Mouse (Mus musculus) CH12.LX (cell line): ENCODE measurements around the gene Zswim3. TPM values are rescaled to one million over a fixed set of nuclear protein-coding genes. Genes with fewer than 3 reads are reported as not detected.

ENCODE experiments used
- DNase-seq: peaks from one replicate; pipeline ENCODE4 v3.0.0-alpha.2; 2013; ENCODE audit errors: extremely low read depth
- H3K27ac ChIP-seq: 2 replicates; pipeline ENCODE4 v1.5.1; 2012; ENCODE audit warnings: low read depth, mild to moderate bottlenecking, control low read depth, moderate library complexity; ENCODE audit not compliant: insufficient read depth
- H3K27me3 ChIP-seq: replicated peaks from 2 replicates; pipeline ENCODE3; 2012; ENCODE audit warnings: inconsistent platforms
- H3K36me3 ChIP-seq, 2 experiments: replicated peaks in 1 of 2; 2 replicates each; pipeline versions ENCODE3 to v1.6.1; 2012; ENCODE audit warnings: inconsistent platforms in 1 of 2, low read length in 1 of 2, mild to moderate bottlenecking in 1 of 2, mixed read lengths in 1 of 2, moderate library complexity in 1 of 2; ENCODE audit not compliant: control insufficient read depth in 1 of 2, insufficient read depth in 1 of 2
- H3K4me1 ChIP-seq, 2 experiments: 2 replicates each; pipeline ENCODE4 v1.6.1; 2012; ENCODE audit warnings: inconsistent platforms in 1 of 2, moderate library complexity in 1 of 2; ENCODE audit not compliant: insufficient read depth in 2 of 2, control insufficient read depth in 1 of 2
- H3K4me2 ChIP-seq: 2 replicates; pipeline ENCODE4 v1.6.1; 2012; ENCODE audit warnings: low read depth, mild to moderate bottlenecking, control low read depth; ENCODE audit not compliant: poor library complexity, insufficient read depth, severe bottlenecking
- H3K4me3 ChIP-seq, 3 experiments: fragments of 150-350 bp in 1 of 3; sonication (generic) in 1 of 3; replicated peaks in 1 of 3; 2 replicates each; pipeline versions ENCODE3 to v1.5.1; 2011 to 2012; ENCODE audit warnings: low read depth in 2 of 3, low read length in 2 of 3, mild to moderate bottlenecking in 2 of 3, moderate library complexity in 2 of 3, control low read depth in 1 of 3, improper control_type of control experiment in 1 of 3, inconsistent platforms in 1 of 3, mixed read lengths in 1 of 3; ENCODE audit not compliant: poor library complexity in 1 of 3
- H3K79me2 ChIP-seq: replicated peaks from 2 replicates; pipeline ENCODE4 v1.6.1; 2012; ENCODE audit warnings: mild to moderate bottlenecking, moderate library complexity; ENCODE audit not compliant: control insufficient read depth, poor library complexity, insufficient read depth, severe bottlenecking; ENCODE audit errors: extremely low read depth
- H3K9ac ChIP-seq: 2 replicates; pipeline ENCODE4 v1.6.1; 2012; ENCODE audit warnings: low read depth, mild to moderate bottlenecking, control low read depth, moderate library complexity; ENCODE audit not compliant: insufficient read depth
- H3K9me3 ChIP-seq: replicated peaks from 2 replicates; pipeline ENCODE3; 2012; ENCODE audit warnings: low read length, inconsistent platforms, mixed read lengths
- CTCF ChIP-seq, 2 experiments: IDR thresholded peaks in 1 of 2; conservative IDR thresholded peaks in 1 of 2; 2 replicates each; pipeline ENCODE4 v1.5.1; 2011 to 2012; ENCODE audit warnings: low read depth in 2 of 2, low read length in 2 of 2, improper control_type of control experiment in 1 of 2, inconsistent platforms in 1 of 2, mild to moderate bottlenecking in 1 of 2, moderate library complexity in 1 of 2
- GABPA ChIP-seq: IDR thresholded peaks from 2 replicates; pipeline ENCODE4 v1.6.1; 2012; ENCODE audit warnings: low read depth, low read length, improper control_type of control experiment, inconsistent platforms; ENCODE audit not compliant: insufficient replicate concordance
- KAT2A ChIP-seq: IDR thresholded peaks from 2 replicates; pipeline ENCODE4 v1.6.1; 2012; ENCODE audit warnings: low read length, improper control_type of control experiment, inconsistent platforms; ENCODE audit not compliant: insufficient replicate concordance
- MAX ChIP-seq: IDR thresholded peaks from 2 replicates; pipeline ENCODE4 v1.6.1; 2011; ENCODE audit warnings: low read length, improper control_type of control experiment
- MXI1 ChIP-seq: IDR thresholded peaks from 2 replicates; pipeline ENCODE4 v1.6.1; 2011; ENCODE audit warnings: mild to moderate bottlenecking, low read depth, low read length, improper control_type of control experiment
- MYC ChIP-seq: IDR thresholded peaks from 2 replicates; pipeline ENCODE4 v1.6.1; 2011; ENCODE audit warnings: low read depth, mild to moderate bottlenecking, improper control_type of control experiment, low read length
- NRF1 ChIP-seq: IDR thresholded peaks from 2 replicates; pipeline ENCODE4 v1.6.1; 2014; ENCODE audit warnings: low read depth, mild to moderate bottlenecking, inconsistent platforms, low read length, improper control_type of control experiment, moderate library complexity
- POLR2AphosphoS2 ChIP-seq: IDR thresholded peaks from 2 replicates; pipeline ENCODE4 v1.6.1; 2011; ENCODE audit warnings: low read depth, low read length, improper control_type of control experiment
- RAD21 ChIP-seq: IDR thresholded peaks from 2 replicates; pipeline ENCODE4 v1.6.1; 2011; ENCODE audit warnings: low read depth, mild to moderate bottlenecking, low read length, improper control_type of control experiment, moderate library complexity
- SMC3 ChIP-seq: IDR thresholded peaks from 2 replicates; pipeline ENCODE4 v1.6.1; 2011; ENCODE audit warnings: low read depth, low read length, improper control_type of control experiment
- TBP ChIP-seq: conservative IDR thresholded peaks from 2 replicates; pipeline ENCODE4 v1.6.1; 2011; ENCODE audit warnings: low read depth, low read length, improper control_type of control experiment
- dilution Hi-C: fragments of 300-500 bp; cut with MboI; formaldehyde crosslinking; loops from 2 replicates; pipeline ENCODE4 v1.14.3; 2020; ENCODE audit warnings: low sequenced_read_pairs; ENCODE audit not compliant: extremely low pct_unique_long_range_greater_than_20kb, extremely low pct_ligation_motif_present
- in situ Hi-C: fragments of 300-500 bp; cut with MboI; formaldehyde crosslinking; loops from 3 replicates; pipeline ENCODE4 v1.14.3; 2019; ENCODE audit warnings: low sequenced_read_pairs, low pct_ligation_motif_present, low pct_unique_long_range_greater_than_20kb, mixed read lengths
- polyA plus RNA-seq: library from polyadenylated mRNA; unstranded; fragments of >175 nt; gene quantifications from 2 replicates; pipeline ENCODE4 v1.2.1, GENCODE M21; 2012; ENCODE audit warnings: low read depth; ENCODE audit not compliant: insufficient read length
- total RNA-seq, 2 experiments: library from RNA; depleted of rRNA; stranded (reverse); fragments of 300-350 nt in 1 of 2; fragments of >200 nt in 1 of 2; gene quantifications; 2 replicates each; pipeline ENCODE4 v1.2.3; 2012 to 2014

Zswim3 gene
- total and polyA plus RNA-seq, 3 experiments: 2.3 to 3.5 (median 2.5) TPM

GRCm38 (mm10) chr2:164783926-164784581, 20.8 kb upstream of the Zswim3 start:
- H3K4me2 ChIP-seq: no peak overlapping the region
- no peak overlapping the region for H3K27ac ChIP-seq
- H3K27me3 ChIP-seq: peaks cover 43% of the 10 kb centered on the region
- peak; percentile 55 for DNase-seq
- H3K4me1 ChIP-seq: peaks cover 7 to 17% of the 10 kb centered on the region in 2 experiments
- H3K79me2 ChIP-seq: no peaks in the 10 kb centered on the region
- H3K36me3 ChIP-seq: peaks cover 0 to 11% of the 10 kb centered on the region in 2 experiments
- TF ChIP-seq POLR2AphosphoS2 (no peak), NRF1 (no peak), RAD21 (peak; percentile 36), SMC3 (peak; percentile 34; the same call in 1 of the 2 replicates), MXI1 (no peak), KAT2A (no peak), CTCF (conservative IDR thresholded peaks at IDR 0.05 in 1 of 2, IDR thresholded peaks at IDR 0.05 in 1 of 2; ENCODE audit: low read depth in 2 of 2, low read length in 2 of 2) (peak in 1 of 2 experiments; percentile 66; a peak in 3 of 4 replicates), GABPA (no peak), MYC (peak; percentile 24; the same call in 1 of the 2 replicates), MAX (0 out of 2 replicates have a peak, but pooled peaks have one; percentile 26)
- in situ Hi-C loops (no loop called here), dilution Hi-C loops (no loop called here)
- no peak overlapping the region for H3K9ac ChIP-seq
- H3K4me3 ChIP-seq: no peak overlapping the region
- no peaks in the 10 kb centered on the region for H3K9me3 ChIP-seq

DNA sequence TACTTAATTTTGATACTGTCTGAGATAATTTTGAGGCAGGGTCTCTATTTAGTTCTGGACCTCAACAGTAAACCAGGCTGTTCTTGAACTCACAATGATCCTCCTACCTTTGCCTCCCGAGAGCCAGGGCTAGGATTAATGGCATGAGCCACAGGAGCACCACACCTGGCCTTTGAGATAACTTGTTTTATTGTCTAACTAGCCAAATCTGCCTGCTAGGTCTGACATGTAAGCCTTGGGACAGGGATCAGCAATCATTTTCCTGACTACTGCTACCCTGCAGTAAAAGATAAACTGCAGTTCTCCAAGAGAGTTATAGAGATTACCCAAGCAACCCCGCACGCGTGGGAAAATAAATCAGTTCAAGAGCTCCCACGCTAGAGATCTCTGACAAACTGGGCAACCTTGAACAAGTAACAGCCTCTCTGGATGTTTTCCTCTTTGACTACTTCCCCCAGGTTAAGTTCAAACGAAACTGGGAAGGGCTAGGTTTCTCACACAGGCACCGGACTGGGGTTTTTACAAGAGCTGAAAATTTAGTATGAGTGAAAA, 20.0 kb upstream of the Zswim3 start:
- H3K9ac ChIP-seq: peak overlapping the region; percentile 63
- no peak for TF ChIP-seq MXI1
- TF ChIP-seq TBP: 0 out of 2 replicates have a peak, but pooled peaks have one; percentile 15
- TF ChIP-seq, all 38 proteins: peak for 1
- H3K4me3 ChIP-seq: peak overlapping the region; percentile 53 to 82 (median 64)
- H3K36me3 ChIP-seq: peaks cover 0 to 14% of the 10 kb centered on the region in 2 experiments
- peaks cover 34% of the 10 kb centered on the region for H3K27me3 ChIP-seq
- peak overlapping the region; percentile 90 for H3K4me2 ChIP-seq
- in situ Hi-C loops (no loop called here), dilution Hi-C loops (no loop called here)
- H3K4me1 ChIP-seq: peaks cover 7 to 17% of the 10 kb centered on the region in 2 experiments
- H3K9me3 ChIP-seq: no peaks in the 10 kb centered on the region
- no peak for DNase-seq
- no peak overlapping the region for H3K27ac ChIP-seq
- no peaks in the 10 kb centered on the region for H3K79me2 ChIP-seq
